Mouse (Mus musculus) kidney, embryonic 15.5 days (tissue): ENCODE measurements at regions not wholly inside any gene's neighbourhood (a gene's known extent, or its start where the extent isn't known, plus 50 kb on each side); places are given as distances from the start of the nearest gene placed in this dataset.

Experiments
- ATAC-seq: fragments of 200-750 bp; cut with Nextera tagmentation; replicated peaks from 2 replicates; pipeline ENCODE4 v1.8.0; 2017; ENCODE audit warnings: moderate TSS enrichment; ENCODE audit not compliant: low FRiP score
- H3K27ac ChIP-seq: fragments of 300-500 bp; sonication (generic); 2 replicates; pipeline ENCODE4 v1.5.1; 2015; ENCODE audit warnings: mild to moderate bottlenecking, inconsistent platforms
- H3K27me3 ChIP-seq: fragments of 300-500 bp; sonication (generic); 2 replicates; pipeline ENCODE4 v1.6.1; 2015; ENCODE audit warnings: inconsistent platforms
- H3K36me3 ChIP-seq: fragments of 300-500 bp; sonication (generic); 2 replicates; pipeline ENCODE4 v1.6.1; 2015; ENCODE audit warnings: inconsistent platforms
- H3K4me1 ChIP-seq: fragments of 300-500 bp; sonication (generic); 2 replicates; pipeline ENCODE4 v1.6.1; 2015; ENCODE audit warnings: inconsistent platforms
- H3K4me2 ChIP-seq: fragments of 300-500 bp; sonication (generic); 2 replicates; pipeline ENCODE4 v1.6.1; 2015; ENCODE audit warnings: moderate library complexity, mild to moderate bottlenecking, inconsistent platforms
- H3K4me3 ChIP-seq: fragments of 300-500 bp; sonication (generic); replicated peaks from 2 replicates; pipeline ENCODE4 v1.5.1; 2015; ENCODE audit warnings: mild to moderate bottlenecking, inconsistent platforms
- H3K9ac ChIP-seq: fragments of 300-500 bp; sonication (generic); 2 replicates; pipeline ENCODE4 v1.6.1; 2015; ENCODE audit warnings: mild to moderate bottlenecking, inconsistent platforms
- H3K9me3 ChIP-seq: fragments of 300-500 bp; sonication (generic); replicated peaks from 2 replicates; pipeline ENCODE4 v1.6.1; 2016; ENCODE audit warnings: inconsistent platforms
- WGBS: fragments of 180-500 bp; shearing (Covaris S2); methylation state at CpG from one replicate; pipeline ENCODE4 v1.1.7; 2015; ENCODE audit warnings: mixed read lengths; 5-methylcytosine and 5-hydroxymethylcytosine counted together

- H3K4me3 ChIP-seq = no peak overlapping the region
- H3K27ac ChIP-seq = no peak overlapping the region
- H3K4me2 ChIP-seq = no peak overlapping the region
- no peak for ATAC-seq
- no peaks in the 10 kb centered on the region for H3K27me3 ChIP-seq
- H3K4me1 ChIP-seq = peaks cover 7% of the 10 kb centered on the region; the same call in 1 of the 2 replicates
- no peaks in the 10 kb centered on the region for H3K9me3 ChIP-seq
- no peak overlapping the region for H3K9ac ChIP-seq
- no peaks in the 10 kb centered on the region for H3K36me3 ChIP-seq
- 68% methylated on average over 7 of the region's 7 CpGs for WGBS
These were observed 50.6 kb upstream of the Larp1 start for GRCm38 (mm10) chr11:57958233-57958632.

DNA sequence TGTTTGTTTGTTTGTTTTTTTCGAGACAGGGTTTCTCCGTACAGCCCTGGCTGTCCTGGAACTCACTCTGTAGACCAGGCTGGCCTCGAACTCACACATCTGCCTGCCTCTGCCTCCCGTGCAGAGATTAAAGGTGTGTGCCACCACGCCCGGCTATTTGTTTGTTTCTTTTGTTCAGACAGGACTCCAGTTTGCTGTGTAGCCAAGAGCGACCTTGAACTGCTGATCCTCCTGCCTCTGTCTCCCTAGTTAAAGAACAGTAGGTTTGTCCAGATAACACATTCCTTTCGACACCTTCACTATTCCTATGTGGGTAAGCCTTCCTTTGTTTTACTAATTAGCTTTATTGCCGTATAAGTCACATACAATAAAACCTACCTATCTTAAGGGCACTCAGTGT lies 52.0 kb upstream of the Larp1 start:
- ATAC-seq = no peak
- Histone ChIP-seq H3K4me1 (peaks cover 5% of the 10 kb centered on the region; the same call in 1 of the 2 replicates), H3K27ac (no peak overlapping the region), H3K9me3 (no peaks in the 10 kb centered on the region), H3K4me2 (no peak overlapping the region), H3K27me3 (no peaks in the 10 kb centered on the region), H3K36me3 (no peaks in the 10 kb centered on the region), H3K4me3 (no peak overlapping the region), H3K9ac (no peak overlapping the region)
- 92% methylated on average over 9 of the region's 9 CpGs for WGBS

DNA sequence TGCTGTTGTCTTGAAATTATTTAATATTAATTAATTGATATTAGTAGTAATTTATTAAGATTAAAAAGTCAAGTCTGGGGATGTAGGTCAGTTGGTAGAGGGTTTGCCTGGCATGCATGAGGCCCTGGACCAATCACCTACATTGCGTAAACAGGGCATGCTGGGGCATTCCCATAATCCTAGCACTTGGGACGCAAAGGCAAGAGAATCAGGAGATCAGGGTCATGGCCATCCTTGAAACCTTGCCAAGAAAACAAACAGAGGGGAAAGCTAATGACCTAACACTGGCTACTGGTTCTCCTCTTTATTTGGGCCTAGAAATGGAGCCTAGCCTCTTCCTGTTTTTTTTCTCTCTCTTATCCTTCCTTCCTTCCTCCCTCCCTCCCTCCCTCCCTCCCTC lies 52.8 kb upstream of the Larp1 start:
- peaks cover 5% of the 10 kb centered on the region; the same call in 1 of the 2 replicates for H3K4me1 ChIP-seq
- no peak overlapping the region for H3K9ac ChIP-seq
- H3K36me3 ChIP-seq = no peaks in the 10 kb centered on the region
- ATAC-seq = no peak
- no peaks in the 10 kb centered on the region for H3K27me3 ChIP-seq
- H3K9me3 ChIP-seq = no peaks in the 10 kb centered on the region
- no peak overlapping the region for H3K4me2 ChIP-seq
- no peak overlapping the region for H3K27ac ChIP-seq
- 84% methylated on average over 2 of the region's 2 CpGs for WGBS
- no peak overlapping the region for H3K4me3 ChIP-seq

- Histone ChIP-seq H3K4me3 (no peak overlapping the region), H3K27ac (no peak overlapping the region), H3K9ac (no peak overlapping the region), H3K4me1 (peaks cover 5% of the 10 kb centered on the region; the same call in 1 of the 2 replicates), H3K4me2 (no peak overlapping the region), H3K9me3 (no peaks in the 10 kb centered on the region), H3K27me3 (no peaks in the 10 kb centered on the region), H3K36me3 (no peaks in the 10 kb centered on the region)
- 86% methylated on average over 7 of the region's 7 CpGs for WGBS
- ATAC-seq = no peak
These were observed 53.4 kb upstream of the Larp1 start for GRCm38 (mm10) chr11:57955476-57955875.

GRCm38 (mm10) chr11:57954510-57955184 lies 54.2 kb upstream of the Larp1 start:
- Histone ChIP-seq H3K27me3 (no peaks in the 10 kb centered on the region), H3K27ac (no peak overlapping the region), H3K9me3 (no peaks in the 10 kb centered on the region), H3K9ac (0 out of 2 replicates have a peak overlapping the region, but pooled peaks have one; percentile 7), H3K4me2 (no peak overlapping the region), H3K4me1 (peaks cover 5% of the 10 kb centered on the region; the same call in 1 of the 2 replicates), H3K4me3 (no peak overlapping the region), H3K36me3 (no peaks in the 10 kb centered on the region)
- peak; percentile 61; the same call in 1 of the 2 replicates for ATAC-seq
- WGBS = 67% methylated on average over 10 of the region's 10 CpGs

- Histone ChIP-seq H3K4me1 (peaks cover 5% of the 10 kb centered on the region; the same call in 1 of the 2 replicates), H3K36me3 (no peaks in the 10 kb centered on the region), H3K4me3 (no peak overlapping the region), H3K27ac (no peak overlapping the region), H3K9ac (no peak overlapping the region), H3K27me3 (no peaks in the 10 kb centered on the region), H3K9me3 (no peaks in the 10 kb centered on the region), H3K4me2 (no peak overlapping the region)
- ATAC-seq = no peak
- WGBS = 31% methylated on average over 7 of the region's 7 CpGs
These were observed 55.2 kb upstream of the Larp1 start for GRCm38 (mm10) chr11:57953694-57954093.

DNA sequence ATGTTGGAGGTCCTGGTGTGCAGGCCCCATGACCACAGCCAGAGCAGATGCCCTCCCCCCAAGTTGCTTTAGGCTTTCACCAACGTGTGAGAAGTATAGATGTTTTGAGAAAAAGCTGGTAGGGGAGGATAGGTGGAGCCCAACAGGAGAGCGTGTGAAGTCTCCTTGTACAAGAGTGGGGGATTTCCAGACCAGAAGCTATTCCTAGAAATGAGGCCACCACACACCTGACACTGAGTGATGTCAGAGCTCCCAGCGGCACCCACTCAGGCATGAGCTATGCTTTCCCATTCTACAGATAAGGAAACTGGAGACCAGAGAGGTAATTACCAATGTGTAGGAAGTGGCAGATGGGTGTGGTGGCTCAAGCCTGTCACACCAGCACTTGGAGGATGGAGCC lies 56.2 kb upstream of the Larp1 start:
- no peak overlapping the region for H3K27ac ChIP-seq
- H3K9me3 ChIP-seq = no peaks in the 10 kb centered on the region
- no peak overlapping the region for H3K4me2 ChIP-seq
- no peaks in the 10 kb centered on the region for H3K27me3 ChIP-seq
- peaks cover 5% of the 10 kb centered on the region; the same call in 1 of the 2 replicates for H3K4me1 ChIP-seq
- no peaks in the 10 kb centered on the region for H3K36me3 ChIP-seq
- H3K4me3 ChIP-seq = no peak overlapping the region
- no peak overlapping the region for H3K9ac ChIP-seq
- ATAC-seq = peak; percentile 60
- WGBS = 72% methylated on average over 3 of the region's 3 CpGs

DNA sequence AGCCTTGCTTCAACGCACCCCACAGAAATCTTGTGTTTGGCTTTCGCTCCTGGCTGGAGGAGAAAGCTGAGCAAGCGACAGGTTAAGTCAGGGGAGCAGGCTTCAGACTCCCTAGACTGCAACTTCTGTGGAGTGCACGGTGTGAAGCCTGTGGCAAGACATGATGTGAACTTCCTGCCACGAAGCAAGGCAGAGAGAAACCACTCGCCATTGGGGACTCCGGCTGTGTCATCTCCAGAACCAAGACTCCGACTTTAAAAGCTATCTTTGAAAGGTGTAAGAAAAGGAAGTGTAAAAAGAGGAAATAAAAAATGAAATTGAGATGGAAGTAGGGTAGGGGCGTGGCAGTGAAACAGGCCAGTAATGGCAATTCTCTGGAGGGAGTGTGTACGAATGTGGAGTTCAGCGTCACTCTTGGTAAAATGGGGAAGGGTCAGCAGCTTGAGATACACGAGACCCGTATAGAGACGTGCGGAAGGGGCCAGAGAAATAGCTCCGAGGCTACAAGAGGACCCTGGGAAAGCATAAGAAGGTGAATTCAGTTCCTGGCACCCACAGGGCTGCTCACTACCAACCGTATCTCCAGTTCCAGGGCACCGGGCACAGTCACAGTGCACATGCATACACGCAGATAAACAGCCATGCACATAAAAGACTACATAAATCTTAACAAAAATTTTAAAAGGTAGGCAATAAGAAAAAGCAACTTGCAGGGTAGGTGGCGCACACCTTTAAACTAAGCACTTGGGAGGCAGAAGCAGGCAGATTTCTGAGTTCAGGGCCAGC lies 57.1 kb upstream of the Larp1 start:
- H3K4me1 ChIP-seq = peaks cover 5% of the 10 kb centered on the region; the same call in 1 of the 2 replicates
- no peaks in the 10 kb centered on the region for H3K36me3 ChIP-seq
- no peak overlapping the region for H3K9ac ChIP-seq
- ATAC-seq = no peak
- H3K4me2 ChIP-seq = no peak overlapping the region
- H3K27me3 ChIP-seq = no peaks in the 10 kb centered on the region
- H3K9me3 ChIP-seq = no peaks in the 10 kb centered on the region
- H3K27ac ChIP-seq = no peak overlapping the region
- H3K4me3 ChIP-seq = no peak overlapping the region
- 76% methylated on average over 20 of the region's 20 CpGs for WGBS

- Histone ChIP-seq H3K27ac (no peak overlapping the region), H3K4me1 (peaks cover 5% of the 10 kb centered on the region; the same call in 1 of the 2 replicates), H3K9ac (no peak overlapping the region), H3K27me3 (no peaks in the 10 kb centered on the region), H3K36me3 (no peaks in the 10 kb centered on the region), H3K9me3 (no peaks in the 10 kb centered on the region), H3K4me3 (no peak overlapping the region), H3K4me2 (no peak overlapping the region)
- ATAC-seq = no peak
- 3% methylated on average over 4 of the region's 4 CpGs for WGBS
These were observed 57.9 kb upstream of the Larp1 start for GRCm38 (mm10) chr11:57950989-57951388.

DNA sequence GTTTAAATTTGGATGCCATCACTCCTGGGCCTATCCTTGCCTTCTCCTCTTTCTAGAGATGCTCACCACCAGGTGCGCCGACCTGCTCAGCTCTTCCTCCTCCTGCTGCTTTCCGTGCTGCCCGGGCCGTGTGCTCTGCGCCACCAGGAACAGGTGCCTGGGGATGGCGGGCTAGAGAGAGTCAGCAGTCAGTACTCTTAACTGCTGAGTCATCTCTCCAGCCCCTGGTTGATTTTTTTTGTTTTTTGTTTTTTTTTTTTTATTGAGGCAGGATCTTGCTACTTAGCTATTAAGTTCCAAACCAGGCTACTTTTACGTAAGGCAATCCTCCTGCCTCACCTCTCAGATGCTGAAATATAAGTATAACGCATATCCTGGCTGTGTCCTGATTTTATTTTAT lies 59.8 kb upstream of the Larp1 start:
- no peak overlapping the region for H3K4me2 ChIP-seq
- 70% methylated on average over 9 of the region's 9 CpGs for WGBS
- H3K9ac ChIP-seq = no peak overlapping the region
- no peak for ATAC-seq
- no peak overlapping the region for H3K27ac ChIP-seq
- no peak overlapping the region for H3K4me3 ChIP-seq
- no peaks in the 10 kb centered on the region for H3K36me3 ChIP-seq
- H3K27me3 ChIP-seq = no peaks in the 10 kb centered on the region
- H3K4me1 ChIP-seq = peaks cover 5% of the 10 kb centered on the region; the same call in 1 of the 2 replicates
- no peaks in the 10 kb centered on the region for H3K9me3 ChIP-seq

- Histone ChIP-seq H3K27ac (no peak overlapping the region), H3K9ac (no peak overlapping the region), H3K4me3 (no peak overlapping the region), H3K4me1 (peaks cover under 1% of the 10 kb centered on the region; the same call in 1 of the 2 replicates), H3K4me2 (no peak overlapping the region), H3K36me3 (no peaks in the 10 kb centered on the region), H3K27me3 (no peaks in the 10 kb centered on the region), H3K9me3 (no peaks in the 10 kb centered on the region)
- 80% methylated on average over 3 of the region's 4 CpGs for WGBS
- ATAC-seq = no peak
These were observed 61.5 kb upstream of the Larp1 start for GRCm38 (mm10) chr11:57947347-57947746.

- peak; percentile 60 for ATAC-seq
- Histone ChIP-seq H3K4me3 (peak overlapping the region; percentile 29), H3K36me3 (no peaks in the 10 kb centered on the region), H3K27ac (no peak overlapping the region), H3K4me2 (peak overlapping the region; percentile 59), H3K4me1 (peaks cover 9% of the 10 kb centered on the region), H3K9me3 (no peaks in the 10 kb centered on the region), H3K27me3 (peaks cover 23% of the 10 kb centered on the region), H3K9ac (no peak overlapping the region)
- 16% methylated on average over 13 of the region's 13 CpGs for WGBS
These were observed 74.4 kb upstream of the Larp1 start for GRCm38 (mm10) chr11:57934391-57934850.
